Mouse (Mus musculus): ENCODE results near the gene Pm20d2. TPM values are rescaled to one million over a fixed set of nuclear protein-coding genes. Genes with fewer than 3 reads are reported as not detected.

The Pm20d2 gene
- total and polyA plus RNA-seq, 3 experiments: 0.16 to 0.59 (median 0.32) TPM

- no peaks in the 10 kb centered on the region for H3K4me1 ChIP-seq (ENCODE audit: control insufficient read depth in 1 of 2, insufficient read depth in 2 of 2)
- no peaks in the 10 kb centered on the region for H3K36me3 ChIP-seq (replicated peaks in 1 of 2; ENCODE audit: control insufficient read depth in 1 of 2, insufficient read depth in 1 of 2, low read length in 1 of 2)
- no peak overlapping the region for H3K4me2 ChIP-seq (ENCODE audit: insufficient read depth, low read depth, poor library complexity, severe bottlenecking)
- no peaks in the 10 kb centered on the region for H3K9me3 ChIP-seq (replicated peaks; ENCODE audit: low read length)
- dilution Hi-C loops (cut with MboI; ENCODE audit: extremely low pct_ligation_motif_present, extremely low pct_unique_long_range_greater_than_20kb, low sequenced_read_pairs): no loop called here
- no peak overlapping the region for H3K4me3 ChIP-seq (replicated peaks in 1 of 3; ENCODE audit: low read depth in 2 of 3, low read length in 2 of 3, poor library complexity in 1 of 3)
- H3K27me3 ChIP-seq (replicated peaks): no peaks in the 10 kb centered on the region
- H3K79me2 ChIP-seq (replicated peaks; ENCODE audit: control insufficient read depth, extremely low read depth, insufficient read depth, poor library complexity, severe bottlenecking): no peaks in the 10 kb centered on the region
- DNase-seq (ENCODE audit: extremely low read depth): no peak
- no peak overlapping the region for H3K9ac ChIP-seq (ENCODE audit: insufficient read depth, low read depth)
- H3K27ac ChIP-seq (ENCODE audit: insufficient read depth, low read depth): no peak overlapping the region
- in situ Hi-C loops (cut with MboI; ENCODE audit: low pct_ligation_motif_present, low pct_unique_long_range_greater_than_20kb, low sequenced_read_pairs): no loop called here
- TF ChIP-seq MEF2A (IDR thresholded peaks at IDR 0.05; ENCODE audit: borderline replicate concordance, low read depth, low read length): no peak
- TF ChIP-seq USF2 (conservative IDR thresholded peaks at IDR 0.05; ENCODE audit: low read depth, low read length): no peak
- TF ChIP-seq EP300 (IDR thresholded peaks at IDR 0.05; ENCODE audit: low read length): no peak
Measured at GRCm38 (mm10) chr4:33224003-33224675, 34.6 kb upstream of the Pm20d2 start.

- Histone ChIP-seq H3K27ac (ENCODE audit: insufficient read depth, low read depth) (no peak overlapping the region), H3K9me3 (replicated peaks; ENCODE audit: low read length) (no peaks in the 10 kb centered on the region), H3K79me2 (replicated peaks; ENCODE audit: control insufficient read depth, extremely low read depth, insufficient read depth, poor library complexity, severe bottlenecking) (no peaks in the 10 kb centered on the region), H3K4me2 (ENCODE audit: insufficient read depth, low read depth, poor library complexity, severe bottlenecking) (no peak overlapping the region), H3K4me1 (ENCODE audit: control insufficient read depth in 1 of 2, insufficient read depth in 2 of 2) (no peaks in the 10 kb centered on the region), H3K9ac (ENCODE audit: insufficient read depth, low read depth) (no peak overlapping the region), H3K27me3 (replicated peaks) (no peaks in the 10 kb centered on the region), H3K36me3 (replicated peaks in 1 of 2; ENCODE audit: control insufficient read depth in 1 of 2, insufficient read depth in 1 of 2, low read length in 1 of 2) (no peaks in the 10 kb centered on the region), H3K4me3 (replicated peaks in 1 of 3; ENCODE audit: low read depth in 2 of 3, low read length in 2 of 3, poor library complexity in 1 of 3) (no peak overlapping the region)
- TF ChIP-seq E2F4 (IDR thresholded peaks at IDR 0.05; ENCODE audit: insufficient replicate concordance, low read depth, low read length) (no peak), USF2 (conservative IDR thresholded peaks at IDR 0.05; ENCODE audit: low read depth, low read length) (no peak), BHLHE40 (IDR thresholded peaks at IDR 0.05; ENCODE audit: low read depth, low read length) (no peak), PAX5 (IDR thresholded peaks at IDR 0.05; ENCODE audit: low read length) (no peak)
- dilution Hi-C loops (cut with MboI; ENCODE audit: extremely low pct_ligation_motif_present, extremely low pct_unique_long_range_greater_than_20kb, low sequenced_read_pairs): no loop called here
- no peak for DNase-seq (ENCODE audit: extremely low read depth)
- in situ Hi-C loops (cut with MboI; ENCODE audit: low pct_ligation_motif_present, low pct_unique_long_range_greater_than_20kb, low sequenced_read_pairs): no loop called here
Measured at GRCm38 (mm10) chr4:33221847-33222246, 32.3 kb upstream of the Pm20d2 start.

- no peaks in the 10 kb centered on the region for H3K4me1 ChIP-seq (ENCODE audit: control insufficient read depth in 1 of 2, insufficient read depth in 2 of 2)
- H3K27ac ChIP-seq (ENCODE audit: insufficient read depth, low read depth): no peak within 1 kb of the TSS
- H3K4me2 ChIP-seq (ENCODE audit: insufficient read depth, low read depth, poor library complexity, severe bottlenecking): no peak within 1 kb of the TSS
- H3K9ac ChIP-seq (ENCODE audit: insufficient read depth, low read depth): no peak within 1 kb of the TSS
- H3K9me3 ChIP-seq (replicated peaks; ENCODE audit: low read length): peaks cover 5% of the 10 kb centered on the region
- no peaks in the 10 kb centered on the region for H3K27me3 ChIP-seq (replicated peaks)
- TF ChIP-seq ZMIZ1 (IDR thresholded peaks at IDR 0.05; ENCODE audit: low read depth, low read length) (no peak), MEF2A (IDR thresholded peaks at IDR 0.05; ENCODE audit: borderline replicate concordance, low read depth, low read length) (no peak), RCOR1 (conservative IDR thresholded peaks at IDR 0.05; ENCODE audit: low read depth, low read length) (no peak), GABPA (IDR thresholded peaks at IDR 0.05; ENCODE audit: insufficient replicate concordance, low read depth, low read length) (no peak), USF1 (IDR thresholded peaks at IDR 0.05; ENCODE audit: low read depth, low read length) (no peak), ETS1 (conservative IDR thresholded peaks at IDR 0.05; ENCODE audit: low read depth, low read length) (no peak), SIN3A (IDR thresholded peaks at IDR 0.05; ENCODE audit: low read length) (no peak), MAZ (IDR thresholded peaks at IDR 0.05; ENCODE audit: low read depth, low read length) (no peak), E2F4 (IDR thresholded peaks at IDR 0.05; ENCODE audit: insufficient replicate concordance, low read depth, low read length) (no peak), MAX (IDR thresholded peaks at IDR 0.05; ENCODE audit: low read length) (no peak), PAX5 (IDR thresholded peaks at IDR 0.05; ENCODE audit: low read length) (no peak), USF2 (conservative IDR thresholded peaks at IDR 0.05; ENCODE audit: low read depth, low read length) (no peak), TCF12 (IDR thresholded peaks at IDR 0.05; ENCODE audit: low read depth, low read length) (no peak), UBTF (IDR thresholded peaks at IDR 0.05; ENCODE audit: low read depth, low read length) (no peak)
- no peaks in the 10 kb centered on the region for H3K36me3 ChIP-seq (replicated peaks in 1 of 2; ENCODE audit: control insufficient read depth in 1 of 2, insufficient read depth in 1 of 2, low read length in 1 of 2)
- DNase-seq (ENCODE audit: extremely low read depth): no peak
- no peaks in the 10 kb centered on the region for H3K79me2 ChIP-seq (replicated peaks; ENCODE audit: control insufficient read depth, extremely low read depth, insufficient read depth, poor library complexity, severe bottlenecking)
- dilution Hi-C loops (cut with MboI; ENCODE audit: extremely low pct_ligation_motif_present, extremely low pct_unique_long_range_greater_than_20kb, low sequenced_read_pairs): no loop called here
- in situ Hi-C loops (cut with MboI; ENCODE audit: low pct_ligation_motif_present, low pct_unique_long_range_greater_than_20kb, low sequenced_read_pairs): no loop called here
- H3K4me3 ChIP-seq (replicated peaks in 1 of 3; ENCODE audit: low read depth in 2 of 3, low read length in 2 of 3, poor library complexity in 1 of 3): no peak within 1 kb of the TSS
Measured at GRCm38 (mm10) chr4:33208881-33209841, 19.6 kb upstream of the Pm20d2 start, which contains the start of gene Srsf12. Srsf12 (plus strand) TSS chr4:33208991.

Measured in CH12.LX (cell line).